ENCODE assay signal across 8 mouse cellular contexts in the genomic region with DNA sequence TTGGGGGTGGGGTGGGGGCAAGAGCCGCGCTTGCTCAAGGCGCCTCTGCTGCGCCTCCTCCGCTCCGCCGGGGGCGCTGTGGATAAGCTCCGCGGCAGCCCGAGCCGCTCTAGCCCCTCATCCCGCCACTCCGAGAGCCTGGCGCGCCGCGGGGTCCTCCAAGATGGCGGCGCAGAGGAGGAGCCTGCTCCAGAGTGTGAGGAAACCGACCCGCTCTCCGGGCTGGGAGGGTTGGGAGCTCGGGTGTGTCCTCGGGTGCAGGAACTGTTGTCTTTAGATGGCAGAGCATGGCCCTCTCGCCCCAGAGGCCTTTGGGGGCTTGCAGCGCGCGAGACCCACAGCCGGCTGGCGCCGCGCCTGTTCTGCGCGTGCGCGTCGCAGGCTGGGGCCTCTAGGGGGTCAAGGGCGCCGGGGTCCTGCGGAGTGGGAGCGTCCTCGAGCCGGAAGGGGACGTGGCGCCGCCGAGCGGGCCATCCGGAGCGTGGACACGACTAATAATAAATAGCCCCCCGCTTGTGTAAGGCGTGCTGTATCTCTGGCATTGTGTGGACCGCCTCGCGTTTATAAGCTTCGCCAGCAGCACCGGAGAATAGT. TPM values are rescaled to one million over a fixed set of nuclear protein-coding genes. Genes with fewer than 3 reads are reported as not detected.
DNase-seq lines count a peak whose midpoint lies in the region; ATAC-seq and TF ChIP-seq lines count a peak whose summit lies in the region.

Gene Tab1, plus strand, starts transcription at position 135 of the 594 bp plus-strand sequence.

- peak within 1 kb of the TSS; percentile 95 for H3K4me3 ChIP-seq in gastrocnemius, adult 2 months
- H3K4me3 ChIP-seq in hindbrain, postnatal 0 days (ENCODE audit: low read length) = peak within 1 kb of the TSS; percentile 75
- H3K4me3 ChIP-seq in left cerebral cortex, adult 2 months = peak within 1 kb of the TSS; percentile 89

- peak; percentile 79 for DNase-seq in WW6 (ENCODE audit: low read depth, low spot score)
- DNase-seq in cerebellum, postnatal 4 days (ENCODE audit: low spot score in 2 of 2) = peak; percentile 80 to 93
- peak; percentile 96 for DNase-seq in gastrocnemius, adult 2 months
- peak; percentile 98 for DNase-seq in hindbrain, postnatal 0 days (ENCODE audit: low spot score)
- DNase-seq in left cerebral cortex, adult 2 months (ENCODE audit: extremely low spot score in 1 of 2, low spot score in 2 of 2) = peak; percentile 91 to 92
- peak; percentile 89 to 92 for DNase-seq in right cerebral cortex, adult 2 months (ENCODE audit: low spot score in 2 of 2)
- DNase-seq in urinary bladder, postnatal 14 days (ENCODE audit: low spot score) = peak; percentile 90

- H3K9me3 ChIP-seq in hindbrain, postnatal 0 days (ENCODE audit: low read length) = no peaks in the 10 kb centered on the region

- H3K4me1 ChIP-seq in hindbrain, postnatal 0 days (ENCODE audit: insufficient read depth, low read length) = peaks cover 15% of the 10 kb centered on the region

- peak within 1 kb of the TSS; percentile 79 for H3K9ac ChIP-seq in hindbrain, postnatal 0 days (replicated peaks; ENCODE audit: low read length)

- H3K27me3 ChIP-seq in hindbrain, postnatal 0 days (ENCODE audit: insufficient read depth, low read length) = no peaks in the 10 kb centered on the region

- H3K27ac ChIP-seq in gastrocnemius, adult 2 months = peak within 1 kb of the TSS; percentile 98
- peak within 1 kb of the TSS; percentile 99 for H3K27ac ChIP-seq in hindbrain, postnatal 0 days
- H3K27ac ChIP-seq in left cerebral cortex, adult 2 months = peak within 1 kb of the TSS; percentile 100

- no peaks in the 10 kb centered on the region for H3K36me3 ChIP-seq in hindbrain, postnatal 0 days (ENCODE audit: insufficient read depth, low read length)

- H3K4me2 ChIP-seq in hindbrain, postnatal 0 days (ENCODE audit: low read depth, low read length) = peak within 1 kb of the TSS; percentile 71

- peak; percentile 96 for ATAC-seq in hindbrain, postnatal 0 days
- peak; percentile 95 for ATAC-seq in megakaryocyte, adult 5-6 weeks (ENCODE audit: poor library complexity, severe bottlenecking)

- TF ChIP-seq CTCF in gastrocnemius, adult 2 months (IDR thresholded peaks at IDR 0.05) = peak; percentile 87
- peak; percentile 75 for TF ChIP-seq CTCF in hindbrain, postnatal 0 days (IDR thresholded peaks at IDR 0.05; ENCODE audit: low read depth)
- peak; percentile 88 for TF ChIP-seq CTCF in left cerebral cortex, adult 2 months (IDR thresholded peaks at IDR 0.05)

- under 1% methylated on average over 53 of the region's 59 CpGs for WGBS in hindbrain, postnatal 0 days

- intact Hi-C loops in gastrocnemius, adult 2 months (cut with DNase I) = loop anchor here (2.0 kb wide), 1 partner anchor 42 kb away; the partner anchor contains the start of genes Rpl3 and Syngr1
- intact Hi-C loops in left cerebral cortex, adult 2 months (cut with DNase I) = no loop called here

RNA-seq across cellular contexts. Expression of gene Tab1, which starts in this region (rescaled TPM):
- total RNA-seq in gastrocnemius, adult 2 months (2021) = 10 to 100 TPM; 13.0 to 16.1 TPM
- total RNA-seq in hindbrain, postnatal 0 days (2014; rRNA removed) = 55.0 and 58.6 TPM in 2 replicates
- 26.5 and 27.9 TPM in 2 replicates for polyA plus RNA-seq in hindbrain, postnatal 0 days (2015; fragmentation: Nextera tagmentation; extraction: Ambion mirVana)
- 10 to 100 TPM; 23.7 to 26.4 TPM for total RNA-seq in left cerebral cortex, adult 2 months (2021)
- total RNA-seq in megakaryocyte, adult 5-6 weeks (2015) = 3.8 and 6.9 TPM in 2 replicates
- 13.5 and 14.5 TPM in 2 replicates for total RNA-seq in megakaryocyte, adult 5-6 weeks (2017)

Comparison
In these comparisons a context has a peak if more than half of its experiments do, and no peak if none do; other contexts are left out.
1. Peak in every context shown above with its lines: DNase-seq, ATAC-seq, H3K4me3 ChIP-seq and H3K27ac ChIP-seq.